Mouse (Mus musculus): ENCODE results near the gene Trappc1.

- no peak for TF ChIP-seq POLR2A (IDR thresholded peaks at IDR 0.05; ENCODE audit: low read depth, low read length)
- no peak for TF ChIP-seq CTCF (conservative IDR thresholded peaks at IDR 0.05; ENCODE audit: insufficient read depth, insufficient read length, low read depth, low read length)
Measured at GRCm38 (mm10) chr11:69369990-69370816, 46.4 kb downstream of the Trappc1 start.

Measured in kidney, adult 2 months (tissue).